Mouse (Mus musculus) retina, adult 2 months (tissue): ENCODE measurements around the gene 4932438H23Rik.

Source experiments
- DNase-seq: peaks from one replicate; pipeline ENCODE4 v3.0.0-alpha.2; 2012; ENCODE audit warnings: low read depth, low spot score

The 4932438H23Rik gene

GRCm38 (mm10) chr16:91095022-91095421 is at the start of gene 4932438H23Rik:
4932438H23Rik (minus strand) TSS chr16:91095122.
- no peak for DNase-seq

DNA sequence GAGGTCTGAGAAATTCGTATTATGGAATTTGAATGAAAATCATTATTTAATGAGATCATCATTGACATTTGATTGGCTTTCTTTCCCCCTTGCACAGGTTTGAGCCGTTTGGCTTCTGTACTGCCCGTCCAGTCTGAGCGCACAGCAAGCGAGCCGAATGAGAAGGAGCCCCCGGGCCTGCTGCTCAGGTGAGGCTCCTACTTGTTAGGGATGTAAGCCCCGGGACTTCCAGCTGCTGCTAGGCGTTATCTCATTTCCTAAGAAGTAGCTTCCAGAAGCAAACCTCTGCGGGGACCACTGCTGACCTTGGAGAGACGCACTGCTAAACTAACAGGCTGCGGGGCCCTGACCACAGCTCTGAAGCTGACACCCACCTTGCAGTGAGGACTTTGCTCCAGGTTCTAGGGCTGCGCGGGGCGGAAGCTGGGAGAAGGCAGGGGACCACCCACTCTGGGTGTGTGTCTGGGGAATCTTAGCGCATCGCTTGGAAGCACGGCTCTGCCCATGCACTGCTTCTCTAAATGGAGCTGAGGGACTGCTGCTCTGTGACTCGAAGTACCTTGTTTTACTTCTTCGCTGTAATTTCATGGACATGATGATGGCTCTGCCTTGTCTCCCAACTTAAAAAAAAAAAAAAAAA is 46.2 kb upstream of the 4932438H23Rik start:
- no peak for DNase-seq

DNA sequence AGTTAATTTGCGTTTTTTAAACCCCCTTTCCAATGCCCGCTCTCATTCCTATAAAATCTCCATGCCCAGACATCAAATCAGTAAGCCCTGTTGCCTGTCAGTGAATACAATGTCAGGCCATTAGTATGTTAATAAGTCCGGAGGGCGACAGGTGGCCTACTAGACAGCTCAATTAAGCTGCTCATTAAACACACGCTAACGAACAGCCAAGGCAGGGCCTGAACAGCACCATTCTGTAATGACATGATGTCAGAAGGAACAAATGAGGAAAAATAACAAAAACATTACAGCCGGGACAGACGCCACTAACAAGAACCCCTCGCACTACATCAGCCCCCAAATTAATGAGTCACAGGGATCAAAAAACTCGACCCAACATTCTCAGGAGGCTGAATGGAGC is 45.5 kb upstream of the 4932438H23Rik start:
- no peak for DNase-seq

GRCm38 (mm10) chr16:91140056-91140455 is 45.1 kb upstream of the 4932438H23Rik start:
- no peak for DNase-seq

- no peak for DNase-seq
These were observed 44.6 kb upstream of the 4932438H23Rik start for GRCm38 (mm10) chr16:91139481-91139880.

DNA sequence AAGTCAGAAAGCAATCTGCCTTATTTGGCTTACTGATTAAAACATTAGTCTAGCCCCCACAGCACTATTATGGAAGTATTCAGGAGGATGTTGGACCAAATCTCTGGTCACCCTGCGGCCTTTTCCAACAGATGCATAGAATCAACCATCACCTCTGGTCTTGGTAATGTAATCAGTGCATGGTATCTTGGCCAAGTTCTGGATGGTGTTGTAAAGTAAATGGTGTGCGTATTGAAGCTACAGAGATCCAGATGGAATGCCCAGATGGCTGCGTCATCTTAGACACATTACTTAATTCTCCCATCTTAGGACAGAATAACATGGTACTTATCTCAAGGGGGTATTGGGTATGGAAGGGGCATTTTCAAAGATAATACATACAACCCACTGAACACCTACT is 43.8 kb upstream of the 4932438H23Rik start:
- no peak for DNase-seq

- no peak for DNase-seq
These were observed 43.2 kb upstream of the 4932438H23Rik start for GRCm38 (mm10) chr16:91138151-91138550.

GRCm38 (mm10) chr16:91136607-91137006 is 41.7 kb upstream of the 4932438H23Rik start:
- DNase-seq: no peak

DNA sequence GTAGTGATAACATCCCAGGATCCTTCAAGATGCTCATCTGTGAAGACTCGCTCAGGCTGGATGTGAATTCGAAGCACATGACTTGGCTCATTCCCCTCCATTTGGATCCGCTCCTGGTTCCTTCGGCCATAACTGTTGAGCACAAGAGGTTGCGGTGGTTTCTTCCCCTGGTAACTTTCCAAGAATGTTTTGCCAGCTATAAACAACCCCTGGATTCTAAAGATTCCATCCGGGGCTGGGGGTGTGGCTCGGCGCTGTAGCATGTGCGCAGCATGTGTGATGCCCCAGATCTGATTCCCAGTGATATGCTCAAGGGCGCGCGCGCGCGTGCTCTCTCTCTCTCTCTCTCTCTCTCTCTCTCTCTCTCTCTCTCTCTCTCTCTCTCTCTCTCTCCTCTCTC is 35.0 kb upstream of the 4932438H23Rik start:
- DNase-seq: no peak

DNA sequence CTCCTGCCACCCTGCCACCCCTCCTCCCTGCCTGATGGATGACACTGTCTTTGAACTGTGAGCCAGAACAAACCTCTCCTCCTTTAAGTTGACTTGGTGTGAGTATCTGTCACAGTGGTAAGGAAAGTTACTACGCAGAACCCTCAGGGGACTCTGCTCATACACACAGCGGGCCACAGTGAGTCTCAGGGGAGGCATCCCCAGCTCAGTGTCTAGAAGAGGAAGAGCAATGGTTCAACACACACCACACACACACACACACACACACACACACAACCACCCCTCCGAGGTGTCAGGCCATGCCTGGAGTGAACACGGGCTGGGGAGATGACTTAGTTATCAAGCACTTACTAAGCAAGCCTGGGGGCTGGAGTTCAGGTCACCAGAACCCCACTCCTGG is 33.5 kb upstream of the 4932438H23Rik start:
- DNase-seq: no peak

DNA sequence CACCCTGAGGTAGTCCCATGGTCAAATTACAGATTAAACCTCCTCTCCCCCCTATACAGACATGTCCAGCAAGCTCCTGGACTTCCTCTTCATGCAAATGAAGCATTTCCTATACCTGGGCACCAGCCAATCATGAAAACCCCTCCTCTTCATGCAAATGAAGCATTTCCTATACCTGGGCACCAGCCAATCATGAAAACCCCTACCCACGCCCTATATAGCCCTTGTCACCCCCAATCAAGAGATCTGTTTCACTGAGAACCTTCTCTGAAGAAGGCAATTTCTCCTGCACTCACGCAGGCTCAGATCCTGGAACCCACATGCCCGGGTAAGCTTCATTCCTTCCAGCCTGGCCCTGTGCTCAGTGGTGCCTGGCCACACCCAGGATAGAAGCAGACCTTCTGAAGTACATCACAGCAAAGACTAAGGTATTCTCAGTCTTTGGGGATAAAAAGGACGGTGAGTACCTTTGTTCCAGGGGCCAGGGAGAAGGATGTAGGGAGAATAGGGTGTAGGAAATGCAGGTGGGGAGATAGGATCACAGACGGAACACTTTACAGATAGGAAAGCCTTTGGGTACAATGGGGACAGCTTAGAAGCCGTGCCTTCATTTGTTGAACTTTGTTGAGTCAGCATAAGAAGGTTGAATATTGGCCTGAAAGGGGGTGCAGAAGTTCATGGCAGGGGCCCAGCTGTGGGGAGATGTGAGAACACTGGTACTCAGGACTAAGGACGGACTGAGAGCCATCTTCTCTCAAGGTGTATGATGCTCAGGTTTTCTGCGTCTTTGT is 32.0 kb upstream of the 4932438H23Rik start:
- DNase-seq: no peak

DNA sequence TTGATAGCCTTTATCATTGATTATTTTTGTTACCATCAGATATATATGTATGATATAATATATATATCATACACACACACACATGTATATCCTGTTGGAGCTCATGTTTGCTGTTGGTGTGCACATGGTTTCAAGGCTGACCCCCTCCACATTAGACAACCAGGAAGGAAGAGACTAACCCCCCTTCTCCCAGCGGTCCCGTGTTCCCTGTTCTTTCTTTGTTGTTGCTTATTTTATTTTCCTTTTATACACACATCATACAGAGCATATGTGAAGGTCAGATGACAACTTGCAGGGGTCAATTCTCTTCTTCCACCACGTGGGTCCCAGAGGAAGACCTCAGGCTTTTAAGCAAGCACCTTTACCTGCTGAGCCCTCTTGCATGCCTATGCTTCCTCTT is 29.3 kb upstream of the 4932438H23Rik start:
- no peak for DNase-seq

DNA sequence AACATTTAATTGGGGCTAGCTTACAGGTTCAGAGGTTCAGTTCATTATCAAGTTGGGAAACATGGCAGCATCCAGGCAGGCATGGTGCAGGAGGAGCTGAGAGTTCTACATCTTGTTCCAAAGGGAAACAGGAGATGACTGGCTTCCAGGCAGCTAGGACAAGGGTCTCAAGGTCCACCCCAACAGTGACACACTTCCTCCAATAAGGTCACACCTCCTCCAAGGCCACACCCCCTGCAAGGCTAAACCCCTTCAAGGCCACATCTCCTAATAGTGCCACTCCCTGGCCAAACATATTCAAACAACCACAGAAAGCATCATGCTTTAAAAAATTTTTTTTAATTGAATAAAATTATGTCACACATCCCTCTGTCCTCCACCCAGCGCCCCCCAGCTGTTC is 28.9 kb upstream of the 4932438H23Rik start:
- no peak for DNase-seq

DNA sequence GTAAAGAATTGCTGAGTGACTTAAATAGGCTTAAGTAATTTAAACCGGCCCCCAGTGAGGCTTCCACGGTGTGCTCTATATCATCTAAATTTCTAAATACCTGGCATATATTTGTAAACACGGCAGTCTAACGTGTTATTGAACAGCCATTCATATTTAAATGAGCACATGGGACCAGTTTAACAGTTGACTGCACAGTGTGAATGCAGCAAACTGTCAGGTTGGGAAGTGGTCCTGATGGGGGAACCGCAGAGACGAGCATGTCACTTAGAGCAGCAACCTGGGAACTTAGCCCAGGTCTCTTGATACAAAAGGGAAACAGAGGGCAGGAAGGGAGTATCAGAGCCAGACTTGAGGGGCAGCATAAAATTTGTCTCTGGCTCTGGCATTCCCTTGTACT is 25.0 kb upstream of the 4932438H23Rik start:
- DNase-seq: no peak

- no peak for DNase-seq
These were observed 21.8 kb upstream of the 4932438H23Rik start for GRCm38 (mm10) chr16:91116696-91117095.

DNA sequence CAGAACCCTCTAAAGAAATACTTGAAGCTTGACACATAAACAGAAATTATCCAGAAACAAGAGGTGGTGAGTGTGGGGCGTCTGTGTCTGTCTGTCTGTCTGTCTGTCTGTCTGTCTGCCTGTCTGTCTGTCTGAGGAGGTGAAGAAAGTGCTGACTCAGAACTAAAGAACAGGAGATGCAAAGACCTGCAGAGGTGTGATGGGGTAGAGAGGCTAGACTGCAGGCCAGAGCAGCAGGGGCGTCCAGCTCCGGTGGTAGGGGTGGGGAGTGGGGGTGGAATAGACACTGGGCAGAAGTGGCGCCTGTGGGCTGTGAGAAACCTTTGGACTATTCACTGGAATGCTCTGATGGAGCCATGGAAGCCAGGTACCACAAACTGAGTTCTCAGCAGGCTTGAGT is 21.1 kb upstream of the 4932438H23Rik start:
- no peak for DNase-seq

DNA sequence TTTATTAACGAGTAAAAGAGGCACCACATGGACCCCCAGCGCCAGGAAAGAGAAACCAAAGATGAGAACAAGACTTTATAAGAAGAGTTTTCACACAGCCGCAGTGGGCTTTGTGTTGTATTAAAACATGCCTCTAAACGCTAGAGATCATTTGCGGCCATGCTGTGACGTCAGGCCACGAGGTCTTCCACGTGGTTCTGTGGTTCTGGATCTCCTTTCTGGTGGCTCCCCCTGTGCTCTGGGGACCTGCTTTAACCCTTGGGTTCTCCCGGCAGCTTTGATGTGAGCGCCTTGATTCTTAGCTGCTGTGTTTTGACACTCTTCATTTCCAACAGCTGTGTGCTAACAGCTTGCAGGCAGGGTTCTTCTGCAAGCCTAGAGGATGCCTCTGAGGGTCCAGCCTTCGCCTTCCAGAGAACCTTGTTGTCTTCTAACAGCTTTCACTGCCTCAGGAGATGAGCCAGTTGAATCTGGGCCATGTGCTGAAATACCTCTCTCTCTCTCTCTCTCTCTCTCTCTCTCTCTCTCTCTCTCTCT is 16.1 kb upstream of the 4932438H23Rik start:
- no peak for DNase-seq

GRCm38 (mm10) chr16:91107608-91108007 is 12.7 kb upstream of the 4932438H23Rik start:
- no peak for DNase-seq

DNA sequence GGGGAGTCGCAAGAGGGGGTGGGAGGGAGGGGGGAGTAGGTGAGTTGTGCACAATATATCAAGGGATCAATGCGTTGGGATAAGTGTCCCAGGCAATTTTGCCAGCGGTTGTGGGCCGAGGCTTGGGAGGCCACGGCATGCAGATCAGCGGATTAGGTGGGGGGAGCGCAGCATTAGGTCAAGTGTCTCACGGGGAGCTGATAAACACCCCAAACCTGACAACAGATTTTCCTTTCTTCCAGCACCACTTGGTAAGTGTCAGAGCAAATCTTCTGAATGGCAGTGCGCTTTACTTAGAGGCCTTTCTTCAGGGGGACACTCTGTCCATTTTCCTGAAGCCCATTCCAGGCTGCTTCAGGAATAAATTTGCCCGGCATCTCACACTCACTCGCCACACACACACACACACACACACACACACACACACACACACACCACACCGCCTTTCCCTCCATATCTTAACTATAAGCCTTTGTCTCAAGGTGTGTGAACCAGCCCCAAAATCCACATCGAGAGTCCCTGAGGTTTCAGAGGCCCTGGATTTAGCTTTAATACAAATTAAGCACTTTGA is 10.6 kb upstream of the 4932438H23Rik start:
- DNase-seq: no peak

DNA sequence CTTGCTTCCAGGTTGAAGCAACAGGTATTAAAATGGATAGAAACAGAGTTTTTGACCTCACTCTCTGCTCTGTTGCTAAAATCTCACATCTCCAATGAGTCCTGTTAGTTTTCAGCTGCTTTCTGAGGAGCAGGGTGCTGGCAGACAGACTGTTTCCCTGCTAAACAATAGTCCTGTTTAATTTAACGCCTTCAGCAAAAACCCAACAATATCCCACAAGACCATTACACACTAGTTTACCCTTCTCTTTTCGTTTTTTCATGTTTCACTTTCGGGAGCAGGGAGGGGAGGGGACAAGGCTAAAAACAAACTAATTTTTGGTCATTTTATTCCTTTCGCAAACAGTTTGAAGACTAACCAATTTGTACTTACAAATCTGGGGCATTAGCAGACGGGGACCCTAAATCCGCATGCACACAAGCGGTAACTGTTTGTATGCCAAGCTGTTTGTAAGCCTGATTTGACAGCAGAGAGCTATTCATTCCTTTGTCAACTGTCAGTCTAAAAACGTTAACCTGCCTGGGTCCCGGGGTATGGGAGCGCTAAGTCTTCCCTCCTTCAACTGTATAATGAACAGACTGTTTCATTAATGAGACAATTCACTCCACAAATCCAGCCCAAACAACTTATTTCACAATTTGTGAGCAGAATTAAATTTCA is 10.0 kb upstream of the 4932438H23Rik start:
- no peak for DNase-seq

DNA sequence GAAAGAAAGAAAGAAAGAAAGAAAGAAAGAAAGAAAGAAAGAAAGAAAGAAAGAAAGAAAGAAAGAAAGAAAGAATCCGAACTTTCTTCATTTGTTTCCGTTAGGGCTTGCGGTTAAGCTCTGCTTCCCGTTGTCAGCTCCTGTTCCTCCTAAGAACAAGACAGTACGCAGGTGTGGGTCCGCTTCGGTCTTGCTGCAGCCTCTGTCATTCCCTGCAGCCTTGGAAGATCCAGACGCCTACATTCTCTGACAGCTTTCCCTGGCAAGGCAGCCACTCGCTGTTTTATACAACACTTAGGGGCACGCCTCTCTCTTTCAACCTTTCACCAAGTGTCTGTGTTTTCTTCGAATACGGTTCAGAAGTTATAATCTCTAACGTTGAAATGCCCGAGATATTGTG is 8.5 kb upstream of the 4932438H23Rik start:
- DNase-seq: no peak

DNA sequence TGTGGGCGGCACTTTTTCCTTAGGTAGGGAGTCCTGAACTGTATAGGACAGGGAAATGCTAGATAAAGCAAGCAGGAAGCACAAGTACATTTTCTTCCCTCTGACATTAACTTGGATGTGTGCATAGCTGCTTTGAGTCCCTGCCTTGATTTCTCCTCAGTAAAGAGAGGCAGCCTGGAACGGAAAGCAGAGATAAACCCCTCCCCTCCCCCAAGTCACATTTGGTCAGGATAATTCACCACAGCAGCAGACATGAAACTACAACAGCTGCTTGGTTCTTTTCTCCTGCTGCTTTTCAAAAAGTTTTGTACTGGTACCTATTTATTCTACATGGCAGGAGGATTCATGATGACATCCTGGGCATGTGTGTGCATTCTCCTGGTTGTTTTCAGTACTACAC is 5.6 kb upstream of the 4932438H23Rik start:
- no peak for DNase-seq
